Mouse (Mus musculus): ENCODE results near the gene Cflar.
"Not testable (repeated sequence)": the region's sequence is repeated elsewhere in the genome, so short reads cannot be mapped to it uniquely, and the experiment has no call there.

Cflar gene

GRCm38 (mm10) chr1:58773905-58774304, 62.6 kb downstream of the Cflar start:
- no peak for DNase-seq (ENCODE audit: low read depth, low spot score)

- no peak for DNase-seq (ENCODE audit: low read depth, low spot score)
These were observed 64.1 kb downstream of the Cflar start for GRCm38 (mm10) chr1:58775361-58775760.

- no peak for DNase-seq (ENCODE audit: low read depth, low spot score)
These were observed 66.3 kb downstream of the Cflar start for GRCm38 (mm10) chr1:58777583-58777982.

- DNase-seq (ENCODE audit: low read depth, low spot score), result no peak
These were observed 66.9 kb downstream of the Cflar start for GRCm38 (mm10) chr1:58778226-58778625.

GRCm38 (mm10) chr1:58786276-58786675, 75.0 kb downstream of the Cflar start:
- no peak for DNase-seq (ENCODE audit: low read depth, low spot score)

GRCm38 (mm10) chr1:58788410-58788809, 77.1 kb downstream of the Cflar start:
- DNase-seq (ENCODE audit: low read depth, low spot score), result no peak

- no peak for DNase-seq (ENCODE audit: low read depth, low spot score)
These were observed 83.4 kb downstream of the Cflar start for GRCm38 (mm10) chr1:58794705-58795104.

GRCm38 (mm10) chr1:58795291-58796058, 84.2 kb downstream of the Cflar start, which contains the start of gene Casp8:
Gene Casp8, plus strand, starts transcription at chr1:58795374.
- DNase-seq (ENCODE audit: low read depth, low spot score), result peak; percentile 44

GRCm38 (mm10) chr1:58796059-58796363, 84.7 kb downstream of the Cflar start:
- no peak for DNase-seq (ENCODE audit: low read depth, low spot score)

- DNase-seq (ENCODE audit: low read depth, low spot score), result no peak
These were observed 85.5 kb downstream of the Cflar start for GRCm38 (mm10) chr1:58796853-58797252.

- peak; percentile 8 for DNase-seq (ENCODE audit: low read depth, low spot score)
These were observed 86.1 kb downstream of the Cflar start for GRCm38 (mm10) chr1:58797370-58797769.

GRCm38 (mm10) chr1:58798911-58799310, 87.6 kb downstream of the Cflar start:
- no peak for DNase-seq (ENCODE audit: low read depth, low spot score)

GRCm38 (mm10) chr1:58800644-58801043, 89.3 kb downstream of the Cflar start:
- not testable (repeated sequence) for DNase-seq (ENCODE audit: low read depth, low spot score)

- no peak for DNase-seq (ENCODE audit: low read depth, low spot score)
These were observed 90.4 kb downstream of the Cflar start for GRCm38 (mm10) chr1:58801558-58802285.

- no peak for DNase-seq (ENCODE audit: low read depth, low spot score)
These were observed 91.3 kb downstream of the Cflar start for GRCm38 (mm10) chr1:58802322-58803273.

GRCm38 (mm10) chr1:58803531-58803930, 92.2 kb downstream of the Cflar start:
- no peak for DNase-seq (ENCODE audit: low read depth, low spot score)

GRCm38 (mm10) chr1:58806651-58807050, 95.3 kb downstream of the Cflar start:
- no peak for DNase-seq (ENCODE audit: low read depth, low spot score)

Data from mesoderm, embryonic 11.5 days (tissue).